Mouse (Mus musculus) intestine, embryonic 15.5 days (tissue): ENCODE results near the gene Hmcn2. TPM values are rescaled to one million over a fixed set of nuclear protein-coding genes. Genes with fewer than 3 reads are reported as not detected.

Source experiments
- ATAC-seq: fragments of 200-750 bp; cut with Nextera tagmentation; 2 replicates; pipeline ENCODE4 v1.8.0; 2017; ENCODE audit warnings: moderate TSS enrichment, moderate library complexity
- H3K27ac ChIP-seq: fragments of 300-500 bp; sonication (generic); 2 replicates; pipeline ENCODE4 v1.5.1; 2015; ENCODE audit warnings: mild to moderate bottlenecking, inconsistent platforms
- H3K27me3 ChIP-seq: fragments of 300-500 bp; sonication (generic); replicated peaks from 2 replicates; pipeline ENCODE4 v1.6.1; 2015; ENCODE audit warnings: inconsistent platforms
- H3K36me3 ChIP-seq: fragments of 300-500 bp; sonication (generic); 2 replicates; pipeline ENCODE4 v1.6.1; 2015; ENCODE audit warnings: inconsistent platforms
- H3K4me1 ChIP-seq: fragments of 300-500 bp; sonication (generic); replicated peaks from 2 replicates; pipeline ENCODE4 v1.6.1; 2015; ENCODE audit warnings: inconsistent platforms
- H3K4me2 ChIP-seq: fragments of 300-500 bp; sonication (generic); replicated peaks from 2 replicates; pipeline ENCODE4 v1.6.1; 2015; ENCODE audit warnings: mild to moderate bottlenecking, inconsistent platforms
- H3K4me3 ChIP-seq: fragments of 300-500 bp; sonication (generic); replicated peaks from 2 replicates; pipeline ENCODE4 v1.5.1; 2015; ENCODE audit warnings: inconsistent platforms
- H3K9ac ChIP-seq: fragments of 300-500 bp; sonication (generic); 2 replicates; pipeline ENCODE4 v1.6.1; 2015; ENCODE audit warnings: inconsistent platforms
- H3K9me3 ChIP-seq: fragments of 300-500 bp; sonication (generic); 2 replicates; pipeline ENCODE4 v1.6.1; 2016; ENCODE audit warnings: inconsistent platforms
- WGBS: fragments of 180-500 bp; shearing (Covaris S2); methylation state at CpG from one replicate; pipeline ENCODE4 v1.1.7; 2015; 5-methylcytosine and 5-hydroxymethylcytosine counted together
- polyA plus RNA-seq: library from polyadenylated mRNA; unstranded; fragments of >200 nt; fragmentation: Nextera tagmentation; extraction: Ambion mirVana; gene quantifications from 2 replicates; pipeline ENCODE4 v1.2.1, GENCODE M21; 2015

Gene Hmcn2
- polyA plus RNA-seq, 1 experiment from 2014 or later, result 3.3 TPM

DNA sequence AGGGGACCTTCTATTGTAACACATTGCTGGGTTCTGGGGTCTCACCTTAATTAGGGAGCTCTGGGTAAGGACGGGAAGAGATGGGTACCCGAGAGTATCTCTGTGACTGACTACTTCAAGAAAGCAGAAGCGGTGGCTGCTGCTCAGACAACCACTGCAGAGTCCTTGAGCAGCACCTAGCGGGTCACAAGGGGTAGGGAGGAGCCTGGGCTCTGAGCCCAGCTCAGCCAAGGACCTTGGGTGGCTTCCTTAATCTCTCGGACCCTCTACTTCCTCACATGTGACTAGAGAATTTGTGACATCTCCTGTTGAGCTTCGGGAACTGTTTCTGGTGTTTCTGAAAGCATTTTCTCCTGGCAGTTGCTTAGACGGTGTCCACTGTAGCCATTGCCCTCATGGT, 45.1 kb downstream of the Hmcn2 start:
- H3K9me3 ChIP-seq, result no peaks in the 10 kb centered on the region
- H3K36me3 ChIP-seq, result no peaks in the 10 kb centered on the region
- no peak for ATAC-seq
- H3K4me1 ChIP-seq, result no peaks in the 10 kb centered on the region
- no peaks in the 10 kb centered on the region; the same call in 1 of the 2 replicates for H3K27me3 ChIP-seq
- no peak overlapping the region for H3K27ac ChIP-seq
- WGBS, result 73% methylated on average over 7 of the region's 7 CpGs
- H3K9ac ChIP-seq, result no peak overlapping the region
- no peak overlapping the region for H3K4me2 ChIP-seq
- no peak overlapping the region for H3K4me3 ChIP-seq

DNA sequence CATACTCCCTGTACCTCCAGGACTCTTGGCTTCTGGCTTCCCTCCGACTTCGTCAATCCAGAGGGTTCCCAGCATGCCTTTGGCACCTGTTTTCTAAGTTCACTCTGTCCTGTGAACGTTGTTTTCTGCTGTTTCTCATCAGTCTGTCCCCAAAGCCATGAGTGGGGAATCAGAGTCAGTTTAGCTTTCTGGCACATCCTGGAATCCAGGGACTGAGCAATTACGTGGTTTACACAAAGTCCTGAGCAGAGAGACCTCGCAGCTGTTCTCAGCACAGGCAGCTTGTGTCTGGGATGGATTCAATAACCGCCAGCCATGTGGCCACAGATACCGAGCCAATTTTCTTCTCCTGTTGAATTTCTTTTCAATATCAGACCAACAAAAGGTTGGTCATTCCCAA, 53.0 kb downstream of the Hmcn2 start:
- no peaks in the 10 kb centered on the region; the same call in 1 of the 2 replicates for H3K27me3 ChIP-seq
- H3K9ac ChIP-seq, result no peak overlapping the region
- H3K4me2 ChIP-seq, result no peak overlapping the region
- H3K27ac ChIP-seq, result no peak overlapping the region
- 49% methylated on average over 7 of the region's 7 CpGs for WGBS
- no peak for ATAC-seq
- no peaks in the 10 kb centered on the region; the same call in 1 of the 2 replicates for H3K4me1 ChIP-seq
- no peaks in the 10 kb centered on the region for H3K9me3 ChIP-seq
- no peaks in the 10 kb centered on the region for H3K36me3 ChIP-seq
- no peak overlapping the region for H3K4me3 ChIP-seq

DNA sequence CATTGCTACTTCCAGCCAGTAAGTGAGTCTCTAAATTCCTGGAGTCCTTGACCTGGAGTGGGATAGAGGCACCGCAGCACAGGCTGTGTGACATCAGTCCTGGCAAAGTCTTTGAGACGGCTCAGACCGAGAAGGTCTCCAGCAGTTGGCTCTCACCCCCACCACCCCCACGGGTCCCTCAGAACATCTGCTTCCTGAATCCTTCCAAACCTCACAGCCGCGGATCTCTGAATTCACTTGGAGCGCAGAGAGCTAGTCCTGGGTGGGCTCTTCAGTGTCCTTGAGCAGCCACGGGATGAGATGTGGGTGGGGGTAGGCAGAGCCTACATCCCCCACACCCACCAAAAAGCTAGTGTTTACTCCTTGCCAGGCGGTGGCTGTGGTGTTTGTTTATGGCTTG, 57.2 kb downstream of the Hmcn2 start:
- no peaks in the 10 kb centered on the region for H3K36me3 ChIP-seq
- no peak overlapping the region for H3K4me2 ChIP-seq
- no peaks in the 10 kb centered on the region for H3K9me3 ChIP-seq
- no peak overlapping the region for H3K4me3 ChIP-seq
- no peaks in the 10 kb centered on the region; the same call in 1 of the 2 replicates for H3K4me1 ChIP-seq
- no peak overlapping the region for H3K9ac ChIP-seq
- WGBS, result 46% methylated on average over 9 of the region's 9 CpGs
- no peak overlapping the region for H3K27ac ChIP-seq
- ATAC-seq, result no peak
- no peaks in the 10 kb centered on the region for H3K27me3 ChIP-seq

DNA sequence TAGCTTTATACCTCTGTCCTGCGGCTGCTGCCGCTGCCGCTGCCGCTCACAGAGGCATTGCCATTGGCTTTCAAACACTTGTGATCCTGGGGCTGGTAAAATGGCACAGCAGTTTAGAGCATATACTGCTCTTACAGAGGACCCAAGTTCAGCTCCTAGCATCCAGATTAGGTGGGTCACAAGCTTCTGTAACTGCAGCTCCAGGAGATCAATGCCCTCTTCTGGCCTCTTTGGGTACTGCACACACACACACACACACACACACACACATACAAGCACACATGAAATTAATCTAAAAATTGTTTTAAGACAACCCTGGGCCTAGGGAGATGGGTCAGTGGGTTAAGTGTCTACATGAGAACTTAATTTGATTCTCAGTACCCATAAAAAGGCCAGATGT, 58.0 kb downstream of the Hmcn2 start:
- over 99% methylated on average over 4 of the region's 4 CpGs for WGBS

DNA sequence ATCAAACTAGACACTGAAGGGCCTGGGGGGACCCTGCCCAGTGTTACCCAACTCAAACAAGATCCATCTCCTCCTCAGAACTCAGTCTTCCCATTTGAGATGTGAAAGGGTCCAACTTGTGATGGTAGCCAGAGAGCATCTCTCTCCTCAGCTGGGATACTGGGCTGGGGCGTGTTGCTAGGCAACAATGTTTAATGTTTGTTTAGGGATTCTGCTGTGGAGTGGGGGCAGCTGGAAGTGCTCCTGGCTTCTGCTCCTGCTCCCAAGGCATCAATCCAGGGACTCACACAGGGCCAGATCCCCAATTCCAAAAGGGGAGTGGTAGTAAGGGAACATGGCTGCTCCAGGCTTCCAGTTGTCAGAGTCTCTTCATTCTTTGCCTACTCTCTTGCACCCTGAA, 60.2 kb downstream of the Hmcn2 start:
- Histone ChIP-seq H3K9me3 (no peaks in the 10 kb centered on the region), H3K9ac (no peak overlapping the region), H3K4me1 (no peaks in the 10 kb centered on the region; the same call in 1 of the 2 replicates), H3K27me3 (no peaks in the 10 kb centered on the region), H3K4me3 (no peak overlapping the region), H3K27ac (no peak overlapping the region), H3K36me3 (no peaks in the 10 kb centered on the region), H3K4me2 (no peak overlapping the region)
- WGBS, result 41% methylated on average over 1 of the region's 1 CpGs
- ATAC-seq, result no peak

More for the DNA sequence above, 58.0 kb downstream of the Hmcn2 start:
- H3K4me1 ChIP-seq, result no peaks in the 10 kb centered on the region; the same call in 1 of the 2 replicates
- no peaks in the 10 kb centered on the region for H3K9me3 ChIP-seq
- no peak overlapping the region for H3K27ac ChIP-seq
- no peak for ATAC-seq
- no peak overlapping the region for H3K9ac ChIP-seq
- H3K4me3 ChIP-seq, result no peak overlapping the region
- no peaks in the 10 kb centered on the region for H3K27me3 ChIP-seq
- H3K36me3 ChIP-seq, result no peaks in the 10 kb centered on the region
- no peak overlapping the region for H3K4me2 ChIP-seq

DNA sequence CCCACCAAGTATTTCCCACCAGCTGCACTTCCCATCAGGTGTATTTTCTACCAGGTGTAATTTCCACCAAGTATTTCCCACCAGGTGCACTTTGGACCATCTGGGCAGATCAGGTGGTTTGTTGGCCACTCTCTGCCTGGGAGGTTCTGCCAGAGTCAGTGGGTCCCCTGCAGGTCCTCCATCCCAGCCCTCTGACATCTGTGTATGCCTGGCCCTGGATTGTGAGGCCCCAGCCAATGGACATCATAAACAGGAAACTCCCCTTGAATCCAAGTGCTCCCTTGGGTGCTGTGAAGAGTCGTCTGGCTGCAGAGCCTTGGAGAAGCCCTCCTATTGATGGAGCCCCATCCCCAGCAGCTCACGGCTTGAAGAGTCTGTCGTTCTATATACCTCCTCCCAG, 61.8 kb downstream of the Hmcn2 start:
- H3K27me3 ChIP-seq, result no peaks in the 10 kb centered on the region
- H3K9ac ChIP-seq, result no peak overlapping the region
- H3K4me1 ChIP-seq, result no peaks in the 10 kb centered on the region; the same call in 1 of the 2 replicates
- WGBS, result 40% methylated on average over 3 of the region's 3 CpGs
- H3K9me3 ChIP-seq, result no peaks in the 10 kb centered on the region
- no peak for ATAC-seq
- H3K4me3 ChIP-seq, result no peak overlapping the region
- no peaks in the 10 kb centered on the region for H3K36me3 ChIP-seq
- H3K27ac ChIP-seq, result no peak overlapping the region
- no peak overlapping the region for H3K4me2 ChIP-seq

DNA sequence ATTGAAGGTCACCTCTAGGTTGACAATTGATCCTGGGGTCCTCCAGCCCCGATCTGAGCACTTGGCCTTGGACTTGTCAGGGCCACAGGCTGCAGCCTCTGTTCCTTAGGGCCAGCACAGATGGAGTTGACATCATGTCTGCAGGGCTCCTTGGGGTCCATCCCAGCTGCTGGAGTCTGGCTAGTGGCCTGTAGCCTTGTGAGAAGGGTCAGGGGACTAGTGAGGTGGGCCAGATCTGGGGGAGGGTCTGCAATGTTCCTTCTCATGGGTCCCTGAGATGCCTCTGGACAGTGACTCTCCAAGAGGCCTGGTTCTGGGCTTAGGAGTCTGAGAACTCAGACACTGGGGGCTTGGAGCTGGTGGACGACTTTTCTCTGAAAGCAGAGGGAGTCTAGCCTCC, 63.3 kb downstream of the Hmcn2 start:
- no peak for ATAC-seq

DNA sequence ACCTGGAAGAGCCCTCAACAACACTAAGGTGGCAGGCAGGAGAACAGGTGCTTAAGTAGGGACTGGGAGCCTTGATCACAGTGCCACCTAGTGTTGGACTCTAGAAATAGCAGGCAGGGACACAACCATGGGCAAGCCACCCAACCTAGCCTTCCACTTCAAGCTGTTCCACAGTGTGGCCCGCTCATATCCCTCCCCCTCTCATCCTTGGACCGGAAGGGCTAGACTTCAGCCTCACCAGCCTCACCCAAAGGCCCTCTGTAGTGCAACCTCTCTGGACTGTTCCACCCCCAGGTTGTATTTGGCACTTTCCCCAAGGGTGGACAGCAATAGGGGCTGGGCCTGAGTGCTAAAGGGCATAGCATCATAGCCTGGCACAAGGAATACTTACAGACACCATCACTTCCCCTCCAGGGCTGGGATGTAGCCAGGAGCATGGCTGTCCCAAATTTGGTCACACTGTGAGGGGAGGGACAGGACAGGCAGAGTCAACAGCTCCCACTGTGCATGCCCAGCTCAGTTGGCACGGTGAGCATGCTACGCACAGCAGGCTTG, 67.2 kb downstream of the Hmcn2 start:
- Histone ChIP-seq H3K27ac (no peak overlapping the region), H3K4me3 (no peak overlapping the region), H3K4me2 (no peak overlapping the region), H3K4me1 (no peaks in the 10 kb centered on the region), H3K9me3 (no peaks in the 10 kb centered on the region), H3K36me3 (no peaks in the 10 kb centered on the region), H3K27me3 (no peaks in the 10 kb centered on the region), H3K9ac (no peak overlapping the region)
- 57% methylated on average over 4 of the region's 4 CpGs for WGBS
- ATAC-seq, result peak; percentile 43

More for the DNA sequence above, 63.3 kb downstream of the Hmcn2 start:
- Histone ChIP-seq H3K4me3 (no peak overlapping the region), H3K9me3 (no peaks in the 10 kb centered on the region), H3K36me3 (no peaks in the 10 kb centered on the region), H3K4me1 (no peaks in the 10 kb centered on the region), H3K9ac (no peak overlapping the region), H3K27me3 (no peaks in the 10 kb centered on the region), H3K27ac (no peak overlapping the region), H3K4me2 (no peak overlapping the region)
- 65% methylated on average over 2 of the region's 2 CpGs for whole genome bisulfite sequencing

DNA sequence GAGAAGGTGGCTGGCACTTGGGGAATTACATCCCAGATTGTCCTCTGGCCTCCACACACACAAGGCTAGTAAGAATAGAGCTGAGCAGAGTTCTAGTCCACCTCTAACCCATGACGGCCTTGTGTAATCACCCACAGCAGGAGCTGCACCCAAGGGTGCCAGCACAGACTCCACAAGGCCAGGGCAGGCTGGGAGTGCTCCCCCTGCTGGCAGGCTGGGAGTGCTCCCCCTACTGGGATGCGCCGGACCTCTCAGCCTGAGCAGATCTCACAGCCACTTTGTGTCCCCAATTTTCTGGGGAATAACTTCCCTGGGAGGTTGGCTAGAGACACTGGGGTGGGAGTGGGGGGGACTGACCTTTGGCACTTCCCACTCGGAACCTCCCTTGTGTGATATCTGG, 68.7 kb downstream of the Hmcn2 start:
- no peak overlapping the region for H3K27ac ChIP-seq
- no peak for ATAC-seq
- no peaks in the 10 kb centered on the region for H3K9me3 ChIP-seq
- 17% methylated on average over 4 of the region's 4 CpGs for WGBS
- no peak overlapping the region for H3K4me2 ChIP-seq
- no peaks in the 10 kb centered on the region for H3K4me1 ChIP-seq
- no peak overlapping the region for H3K4me3 ChIP-seq
- H3K27me3 ChIP-seq, result no peaks in the 10 kb centered on the region
- no peak overlapping the region for H3K9ac ChIP-seq
- no peaks in the 10 kb centered on the region for H3K36me3 ChIP-seq

DNA sequence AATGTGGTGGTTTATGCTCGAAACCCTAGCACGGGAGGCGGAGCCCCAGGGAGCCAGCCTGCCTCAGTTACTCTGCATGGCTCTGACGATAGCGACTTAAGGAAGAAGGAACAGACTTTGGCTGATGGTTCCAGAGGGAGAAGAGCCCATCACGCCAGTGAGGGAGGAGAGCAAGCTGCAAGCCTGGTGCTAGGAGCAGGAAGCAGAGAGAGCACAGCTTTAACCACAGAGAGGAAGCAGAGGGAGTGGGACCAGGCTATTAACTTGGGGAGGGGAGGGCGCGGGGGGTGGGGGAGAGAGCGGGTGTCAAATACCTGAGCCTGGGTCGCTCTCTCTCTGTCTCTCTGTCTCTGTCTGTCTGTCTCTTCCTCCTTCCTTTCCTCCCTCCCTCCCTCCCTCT, 102.8 kb downstream of the Hmcn2 start:
- H3K27ac ChIP-seq, result no peak overlapping the region
- no peaks in the 10 kb centered on the region for H3K27me3 ChIP-seq
- H3K4me3 ChIP-seq, result no peak overlapping the region
- WGBS, result 52% methylated on average over 10 of the region's 10 CpGs
- no peak overlapping the region for H3K9ac ChIP-seq
- no peaks in the 10 kb centered on the region for H3K4me1 ChIP-seq
- no peak overlapping the region for H3K4me2 ChIP-seq
- ATAC-seq, result no peak
- H3K36me3 ChIP-seq, result no peaks in the 10 kb centered on the region
- no peaks in the 10 kb centered on the region for H3K9me3 ChIP-seq

DNA sequence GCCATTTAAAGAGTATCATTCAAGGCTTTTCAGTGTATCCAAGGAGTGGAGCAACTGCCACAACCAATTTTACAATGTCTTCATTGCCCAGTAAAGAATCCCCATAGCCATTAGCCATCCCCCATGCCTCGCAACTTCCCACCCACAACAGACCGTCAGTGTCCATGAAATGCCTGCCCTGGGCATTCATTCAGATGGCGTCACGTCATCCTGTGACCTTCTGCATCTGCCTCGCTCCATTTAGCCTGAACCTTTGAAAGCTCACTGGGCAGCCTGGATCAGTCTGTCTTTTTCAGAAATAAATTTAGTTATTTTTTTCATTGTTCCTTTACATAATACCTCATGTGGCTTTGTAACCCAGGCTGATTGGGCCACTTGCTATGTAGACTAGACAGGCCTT, 103.8 kb downstream of the Hmcn2 start:
- Histone ChIP-seq H3K36me3 (no peaks in the 10 kb centered on the region), H3K27me3 (no peaks in the 10 kb centered on the region), H3K4me1 (no peaks in the 10 kb centered on the region), H3K4me3 (no peak overlapping the region), H3K9ac (no peak overlapping the region), H3K4me2 (no peak overlapping the region), H3K27ac (no peak overlapping the region), H3K9me3 (no peaks in the 10 kb centered on the region)
- no peak for ATAC-seq
- WGBS, result 84% methylated on average over 5 of the region's 5 CpGs

DNA sequence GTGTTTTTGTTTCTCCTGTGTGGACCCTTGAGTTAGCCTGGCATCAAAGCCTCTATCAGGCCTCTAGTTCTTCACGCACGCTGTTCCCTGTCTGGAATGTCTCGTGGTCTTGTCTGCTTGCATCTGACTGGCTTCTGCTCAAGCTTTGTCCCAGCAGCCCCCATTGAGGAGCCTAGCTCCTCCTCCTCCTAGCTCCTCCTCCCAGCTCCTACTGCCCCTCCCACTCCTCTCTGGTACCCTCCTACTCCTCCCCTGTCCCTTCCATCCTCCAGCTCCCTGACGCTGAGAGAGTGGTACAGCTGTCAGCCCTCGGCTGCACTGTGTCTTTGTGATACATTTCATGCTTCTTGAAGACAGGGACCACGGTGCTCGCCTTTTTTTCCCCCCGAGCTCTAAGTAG, 104.4 kb downstream of the Hmcn2 start:
- no peaks in the 10 kb centered on the region for H3K27me3 ChIP-seq
- H3K4me3 ChIP-seq, result no peak overlapping the region
- no peak overlapping the region for H3K27ac ChIP-seq
- no peak overlapping the region for H3K9ac ChIP-seq
- no peaks in the 10 kb centered on the region for H3K36me3 ChIP-seq
- no peaks in the 10 kb centered on the region for H3K4me1 ChIP-seq
- peak; percentile 54; the same call in 1 of the 2 replicates for ATAC-seq
- no peak overlapping the region for H3K4me2 ChIP-seq
- H3K9me3 ChIP-seq, result no peaks in the 10 kb centered on the region
- WGBS, result 23% methylated on average over 8 of the region's 8 CpGs

DNA sequence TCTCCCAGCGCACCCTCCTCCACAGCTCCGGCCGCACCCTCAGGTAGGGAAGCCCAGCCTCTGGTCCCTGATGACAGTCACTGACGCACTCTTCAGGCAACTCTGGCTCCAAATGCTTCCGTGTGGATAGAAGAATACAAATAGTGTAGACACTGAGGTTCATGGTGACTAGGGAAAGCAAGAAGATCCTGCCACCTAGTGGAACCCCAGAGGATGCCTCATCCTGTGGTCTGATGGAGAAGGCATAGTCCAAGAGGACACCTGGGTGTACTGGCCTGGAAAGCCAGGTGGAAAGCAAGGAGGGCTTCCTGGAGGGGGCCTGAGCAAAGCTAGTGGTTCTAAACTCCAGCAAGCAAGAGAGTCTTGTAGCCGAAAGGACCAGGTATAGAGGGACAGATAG, 106.7 kb downstream of the Hmcn2 start:
- no peaks in the 10 kb centered on the region for H3K9me3 ChIP-seq
- no peak overlapping the region for H3K27ac ChIP-seq
- H3K4me3 ChIP-seq, result no peak overlapping the region
- H3K4me1 ChIP-seq, result no peaks in the 10 kb centered on the region
- ATAC-seq, result no peak
- H3K4me2 ChIP-seq, result no peak overlapping the region
- H3K9ac ChIP-seq, result no peak overlapping the region
- no peaks in the 10 kb centered on the region for H3K36me3 ChIP-seq
- H3K27me3 ChIP-seq, result no peaks in the 10 kb centered on the region
- WGBS, result 74% methylated on average over 6 of the region's 6 CpGs
